Mouse (Mus musculus): ENCODE data around the gene Cyp2t4. TPM values are rescaled to one million over a fixed set of nuclear protein-coding genes. Genes with fewer than 3 reads are reported as not detected.

Gene Cyp2t4
- total RNA-seq (2021), result not detected
- long read RNA-seq, experiment 1, result 0 reads
- long read RNA-seq, experiment 2, partial matches to known transcripts, result 0 of 4 reads
- long read RNA-seq, experiment 2, other reads (novel, unspliced or antisense), result 4 of 4 reads

DNA sequence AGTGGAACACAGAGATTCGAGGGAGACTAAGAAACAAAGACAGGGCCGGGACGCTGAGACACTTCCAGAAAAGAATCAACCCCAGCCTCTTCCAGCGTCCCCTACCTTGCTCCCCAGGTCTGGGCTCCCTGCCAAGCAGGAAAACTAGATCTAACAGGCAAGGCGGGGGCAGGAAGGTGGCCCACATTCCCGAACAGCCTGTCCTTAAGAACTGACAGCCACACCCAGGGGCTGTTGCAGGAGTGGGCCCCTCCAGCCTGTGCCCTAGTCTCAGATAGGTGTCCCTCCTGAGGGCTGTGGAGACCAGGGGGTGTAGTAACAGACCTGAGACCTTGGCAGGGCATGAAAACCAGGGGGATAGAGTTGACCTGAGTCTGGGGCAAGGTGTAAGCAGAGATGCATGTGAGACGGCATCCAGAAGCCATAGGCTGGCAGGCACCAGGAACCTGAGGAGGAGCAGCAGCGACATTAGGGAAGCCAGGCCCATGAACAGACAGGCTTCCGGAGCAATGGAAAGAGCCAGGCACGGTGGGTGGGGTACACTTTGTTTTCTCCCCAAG, at the start of gene Cyp2t4:
Gene Cyp2t4, plus strand, starts transcription at position 510 of the 560 bp plus-strand sequence.
- DNase-seq (ENCODE audit: low spot score in 2 of 2), result no peak

GRCm38 (mm10) chr7:27104882-27105281, 48.6 kb upstream of the Cyp2t4 start:
- DNase-seq (ENCODE audit: low spot score in 2 of 2), result no peak

DNA sequence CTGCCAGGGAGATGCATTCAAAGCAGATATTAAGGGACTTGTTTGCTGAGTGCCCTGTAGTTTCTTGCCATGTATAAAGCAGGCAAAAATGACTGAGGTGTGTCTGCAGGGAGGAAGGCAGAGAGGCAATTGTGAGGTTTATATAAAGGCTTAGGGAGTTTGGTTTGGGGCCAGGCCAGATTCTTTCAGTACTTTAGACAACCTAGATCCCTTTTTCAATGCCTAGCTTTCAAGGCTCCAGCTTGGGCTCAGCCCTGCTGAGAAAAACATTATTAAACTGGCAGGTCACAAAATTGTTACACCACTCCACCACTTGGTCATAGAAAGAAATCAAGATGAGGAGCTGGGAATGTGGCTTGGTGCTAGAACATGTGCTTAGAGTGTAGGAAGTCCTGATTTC, 43.2 kb upstream of the Cyp2t4 start:
- no peak for DNase-seq (ENCODE audit: low spot score in 2 of 2)

DNA sequence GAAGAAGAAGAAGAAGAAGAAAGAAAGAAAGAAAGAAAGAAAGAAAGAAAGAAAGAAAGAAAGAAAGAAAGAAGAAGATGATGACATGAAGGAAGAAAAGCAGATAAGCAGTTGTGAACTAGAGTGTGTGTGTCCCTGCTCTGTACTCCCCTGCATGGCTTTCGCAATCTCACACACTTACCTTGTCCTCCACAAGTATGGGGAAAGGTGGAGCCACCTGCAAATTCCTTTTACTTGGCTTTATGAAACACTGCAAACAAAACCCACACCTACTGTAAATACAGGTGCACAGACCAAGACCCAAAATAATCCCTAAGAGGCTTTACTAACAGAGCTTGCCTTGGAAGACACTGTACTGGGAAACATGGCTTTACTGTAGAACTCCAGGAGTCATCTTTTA, 42.5 kb upstream of the Cyp2t4 start:
- DNase-seq (ENCODE audit: low spot score in 2 of 2), result no peak

GRCm38 (mm10) chr7:27111987-27112386, 41.5 kb upstream of the Cyp2t4 start:
- DNase-seq (ENCODE audit: low spot score in 2 of 2), result no peak

DNA sequence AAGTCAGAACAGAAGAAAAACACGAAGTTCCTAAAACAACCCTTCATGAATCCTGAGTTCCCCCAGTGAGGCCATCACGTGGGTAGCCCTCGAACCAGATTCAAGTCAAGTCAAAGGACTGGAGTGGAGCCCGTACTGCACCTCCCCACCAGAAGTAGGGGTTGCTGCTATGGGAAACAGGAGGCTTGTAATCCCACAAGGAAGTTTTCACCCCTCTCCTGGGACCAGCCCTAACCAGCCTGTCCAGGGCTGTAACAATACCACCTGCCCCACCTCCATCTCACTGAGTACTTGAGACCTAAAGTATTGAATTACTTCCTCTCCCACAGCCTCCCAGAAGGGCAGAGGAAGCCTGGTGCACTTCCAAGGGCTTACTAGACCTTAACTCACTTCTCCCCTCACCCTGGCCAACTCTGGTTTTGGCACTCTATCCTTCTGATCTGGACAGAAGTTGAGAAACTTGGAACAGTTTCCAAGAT, 35.4 kb upstream of the Cyp2t4 start:
- no peak for DNase-seq (ENCODE audit: low spot score in 2 of 2)

DNA sequence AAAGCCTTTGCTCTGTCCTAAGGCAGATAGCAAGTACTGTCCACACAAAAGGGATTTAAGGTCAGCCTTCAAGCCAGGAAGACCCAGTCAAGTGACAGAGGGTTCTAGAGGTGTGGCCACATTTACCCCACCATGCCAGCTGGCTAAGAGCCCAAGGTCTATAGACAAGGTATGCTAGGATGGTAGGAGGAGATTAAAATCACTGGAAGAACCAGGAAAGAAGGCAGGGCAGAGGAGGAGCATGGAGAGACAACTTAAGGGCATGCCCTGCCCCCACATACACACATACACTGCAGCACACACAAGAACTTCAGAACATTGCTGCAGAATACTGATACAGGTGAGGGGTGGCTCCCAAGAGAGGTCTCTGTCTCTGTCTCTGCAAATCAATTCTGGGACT, 33.8 kb upstream of the Cyp2t4 start, which contains the start of gene Cyp2f2:
Gene Cyp2f2, plus strand, starts transcription at position 234 of the 400 bp plus-strand sequence.
- no peak for DNase-seq (ENCODE audit: low spot score in 2 of 2)

- DNase-seq (ENCODE audit: low spot score in 2 of 2), result no peak
Measured at GRCm38 (mm10) chr7:27124305-27124832, 29.1 kb upstream of the Cyp2t4 start.

- DNase-seq (ENCODE audit: low spot score in 2 of 2), result no peak
Measured at GRCm38 (mm10) chr7:27124969-27125368, 28.5 kb upstream of the Cyp2t4 start.

- DNase-seq (ENCODE audit: low spot score in 2 of 2), result no peak
Measured at GRCm38 (mm10) chr7:27128162-27128561, 25.4 kb upstream of the Cyp2t4 start.

DNA sequence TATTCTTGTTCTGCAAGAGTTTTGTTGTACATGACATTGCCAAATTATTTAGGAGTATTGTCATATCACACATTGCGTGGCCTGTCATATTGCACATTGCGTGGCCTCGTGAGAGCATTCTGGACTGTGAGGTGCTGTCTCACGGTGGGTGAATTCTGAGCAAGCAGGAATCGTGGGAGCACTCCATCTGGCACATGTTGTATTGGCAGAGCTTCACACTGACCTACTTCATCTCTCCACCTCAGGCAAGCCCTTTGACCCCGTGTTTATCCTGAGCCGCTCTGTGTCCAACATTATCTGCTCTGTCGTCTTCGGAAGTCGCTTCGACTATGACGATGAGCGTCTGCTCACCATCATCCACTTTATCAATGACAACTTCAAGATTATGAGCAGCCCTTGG, 24.6 kb upstream of the Cyp2t4 start:
- DNase-seq (ENCODE audit: low spot score in 2 of 2), result no peak

DNA sequence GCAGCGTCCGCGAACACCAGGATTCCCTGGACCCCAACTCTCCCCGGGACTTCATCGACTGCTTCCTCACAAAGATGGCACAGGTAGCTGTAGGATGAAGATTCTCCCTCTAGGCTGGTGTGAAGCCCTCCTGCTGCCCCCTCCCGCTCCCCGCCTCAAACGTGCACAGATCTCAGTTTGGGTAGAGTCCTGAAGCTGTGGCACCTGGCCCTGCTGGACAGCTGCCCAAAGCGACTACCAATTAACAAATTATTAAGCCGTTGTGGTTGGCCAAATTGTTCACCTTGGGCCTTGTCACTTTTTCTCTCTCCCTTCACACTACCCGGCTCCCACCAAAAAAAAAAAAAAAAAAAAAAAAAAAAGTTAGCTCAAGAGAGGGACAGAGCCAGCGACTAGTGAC, 23.7 kb upstream of the Cyp2t4 start:
- DNase-seq (ENCODE audit: low spot score in 2 of 2), result no peak

- no peak for DNase-seq (ENCODE audit: low spot score in 2 of 2)
Measured at GRCm38 (mm10) chr7:27130521-27131370, 22.8 kb upstream of the Cyp2t4 start.

GRCm38 (mm10) chr7:27131387-27131786, 22.1 kb upstream of the Cyp2t4 start:
- DNase-seq (ENCODE audit: low spot score in 2 of 2), result no peak

- DNase-seq (ENCODE audit: low spot score in 2 of 2), result no peak
Measured at GRCm38 (mm10) chr7:27132588-27132987, 20.9 kb upstream of the Cyp2t4 start.

DNA sequence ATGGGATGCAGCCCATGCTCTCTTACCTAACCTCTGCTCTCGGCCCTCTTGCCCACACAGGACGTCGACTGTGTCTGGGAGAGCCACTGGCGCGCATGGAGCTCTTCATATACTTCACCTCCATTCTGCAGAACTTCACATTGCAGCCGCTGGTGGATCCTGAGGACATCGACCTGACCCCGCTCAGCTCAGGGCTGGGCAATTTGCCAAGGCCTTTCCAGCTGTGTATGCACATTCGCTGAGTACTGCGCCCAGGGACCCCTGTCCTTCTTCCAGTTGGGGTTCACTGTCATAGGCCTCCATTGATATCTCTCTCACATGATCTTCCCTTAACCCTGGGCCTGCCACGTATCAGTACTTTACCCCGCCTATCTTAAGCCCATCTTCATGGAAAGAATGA, 20.4 kb upstream of the Cyp2t4 start:
- DNase-seq (ENCODE audit: low spot score in 2 of 2), result no peak

GRCm38 (mm10) chr7:27133757-27134156, 19.8 kb upstream of the Cyp2t4 start:
- no peak for DNase-seq (ENCODE audit: low spot score in 2 of 2)

DNA sequence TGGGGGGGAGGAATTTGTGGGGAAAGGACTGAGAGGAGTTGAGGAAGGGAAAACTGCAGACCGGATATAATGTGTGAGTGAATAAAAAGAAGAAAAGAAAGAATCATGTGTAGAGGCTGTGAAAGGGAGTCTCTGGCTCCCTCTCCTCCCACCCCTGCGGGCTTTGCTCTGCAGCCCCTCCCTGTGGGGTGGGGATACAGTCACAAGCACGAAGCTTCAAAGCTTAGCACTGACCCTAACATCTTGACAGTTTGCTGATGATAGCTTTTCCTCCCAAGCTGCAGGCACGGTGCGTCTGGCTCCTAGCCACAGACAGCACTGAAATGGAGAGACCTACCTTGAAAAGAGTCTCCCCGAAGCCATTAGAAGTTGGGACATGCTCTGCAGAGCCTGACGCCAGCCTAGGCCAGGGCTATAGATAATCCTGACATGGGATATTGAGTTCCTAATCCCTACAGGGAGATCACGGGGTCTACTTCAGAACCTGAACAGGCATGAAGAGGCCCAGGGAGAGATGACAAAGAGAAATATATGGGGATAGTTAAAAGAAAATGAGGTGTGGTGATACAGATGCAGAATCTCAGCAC, 17.0 kb upstream of the Cyp2t4 start:
- DNase-seq (ENCODE audit: low spot score in 2 of 2), result no peak

- no peak for DNase-seq (ENCODE audit: low spot score in 2 of 2)
Measured at GRCm38 (mm10) chr7:27156005-27156404, 2.5 kb downstream of the Cyp2t4 start.

- DNase-seq (ENCODE audit: low spot score in 2 of 2), result no peak
Measured at GRCm38 (mm10) chr7:27158171-27158570, 4.7 kb downstream of the Cyp2t4 start.

- DNase-seq (ENCODE audit: low spot score in 2 of 2), result no peak
Measured at GRCm38 (mm10) chr7:27159256-27159655, 5.7 kb downstream of the Cyp2t4 start.

- DNase-seq (ENCODE audit: low spot score in 2 of 2), result peak; percentile 68 to 73
Measured at GRCm38 (mm10) chr7:27159882-27160281, 6.4 kb downstream of the Cyp2t4 start.
